Mouse (Mus musculus) heart, adult 2 months (tissue): ENCODE data around the gene Sept9.

Source experiments
- CTCF ChIP-seq: fragments of 200-600 bp; IDR thresholded peaks from 2 replicates; pipeline ENCODE4 v1.8.1; 2022; ENCODE audit warnings: antibody characterized with exemption, mild to moderate bottlenecking, moderate library complexity
- EP300 ChIP-seq: fragments of 200-500 bp; IDR thresholded peaks from 2 replicates; pipeline ENCODE4 v1.6.1; 2011; ENCODE audit warnings: low read depth, low read length, control low read depth; ENCODE audit not compliant: insufficient read depth

GRCm38 (mm10) chr11:117168278-117169087, 31.0 kb upstream of the Sept9 start:
- TF ChIP-seq CTCF (no peak), EP300 (no peak)
